Mouse (Mus musculus) CH12.LX (cell line): ENCODE results near the gene Tnnt1.

Experiments used
- CTCF ChIP-seq, 2 experiments: IDR thresholded peaks in 1 of 2; conservative IDR thresholded peaks in 1 of 2; 2 replicates each; pipeline ENCODE4 v1.5.1; 2011 to 2012; ENCODE audit warnings: low read depth in 2 of 2, low read length in 2 of 2, improper control_type of control experiment in 1 of 2, inconsistent platforms in 1 of 2, mild to moderate bottlenecking in 1 of 2, moderate library complexity in 1 of 2
- E2F4 ChIP-seq: IDR thresholded peaks from 2 replicates; pipeline ENCODE4 v1.6.1; 2011; ENCODE audit warnings: low read depth, low read length, improper control_type of control experiment; ENCODE audit not compliant: insufficient replicate concordance
- IRF4 ChIP-seq: IDR thresholded peaks from 2 replicates; pipeline ENCODE4 v1.6.1; 2014; ENCODE audit warnings: low read depth, mild to moderate bottlenecking, inconsistent platforms, low read length, improper control_type of control experiment
- MAX ChIP-seq: IDR thresholded peaks from 2 replicates; pipeline ENCODE4 v1.6.1; 2011; ENCODE audit warnings: low read length, improper control_type of control experiment
- POLR2A ChIP-seq: IDR thresholded peaks from 2 replicates; pipeline ENCODE4 v1.6.1; 2011; ENCODE audit warnings: low read depth, mild to moderate bottlenecking, improper control_type of control experiment, low read length
- SIN3A ChIP-seq: IDR thresholded peaks from 2 replicates; pipeline ENCODE4 v1.6.1; 2012; ENCODE audit warnings: low read length, improper control_type of control experiment, inconsistent platforms

DNA sequence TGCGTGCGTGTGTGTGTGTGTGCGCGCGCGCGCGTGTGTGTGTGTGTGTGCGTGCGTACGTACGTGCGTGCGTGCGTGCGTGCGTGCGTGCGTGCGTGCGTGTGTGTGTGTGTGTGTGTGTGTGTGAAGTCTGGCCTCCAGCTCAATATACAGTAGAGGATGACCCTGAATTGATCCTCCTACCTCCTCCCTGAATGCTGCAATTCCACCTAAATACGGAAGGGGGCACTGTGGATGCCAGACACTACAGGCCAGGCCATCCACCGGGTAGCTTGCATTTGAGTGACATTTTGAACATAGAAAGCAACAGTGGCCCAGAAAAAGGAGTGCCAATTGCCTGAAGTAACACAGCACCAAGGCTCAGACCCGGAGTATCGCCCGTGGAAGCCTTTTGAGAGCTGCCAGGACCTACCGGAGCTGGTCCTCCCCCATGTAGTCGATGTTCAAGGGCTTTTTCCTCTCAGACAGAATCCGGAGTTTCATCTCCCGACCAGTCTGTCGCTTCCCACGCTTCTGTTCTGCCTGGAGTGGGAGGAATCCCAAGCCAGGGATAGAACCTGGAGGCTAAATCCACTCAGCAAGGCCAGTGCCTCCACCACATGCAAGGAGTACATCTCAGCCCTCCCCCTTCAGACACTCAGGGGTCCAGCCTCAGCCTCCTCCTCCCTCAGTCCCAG is 8.0 kb downstream of the Tnnt1 start:
- peak; percentile 32 to 42; a peak in 2 of 4 replicates for TF ChIP-seq CTCF (conservative IDR thresholded peaks at IDR 0.05 in 1 of 2, IDR thresholded peaks at IDR 0.05 in 1 of 2; ENCODE audit: low read depth in 2 of 2, low read length in 2 of 2)
- TF ChIP-seq E2F4, result no peak
- no peak for TF ChIP-seq POLR2A
- no peak for TF ChIP-seq MAX
- no peak for TF ChIP-seq IRF4
- no peak for TF ChIP-seq SIN3A
